Mouse (Mus musculus) heart, adult 2 months (tissue): ENCODE measurements around the gene Jakmip3. TPM values are rescaled to one million over a fixed set of nuclear protein-coding genes. Genes with fewer than 3 reads are reported as not detected.

ENCODE experiments used
- DNase-seq, 2 experiments: peaks; one replicate each; pipeline ENCODE4 v3.0.0; 2021
- H3K27ac ChIP-seq: fragments of 200-600 bp; 2 replicates; pipeline ENCODE4 v1.8.1; 2022
- H3K27me3 ChIP-seq: fragments of 200-500 bp; 2 replicates; pipeline ENCODE4 v1.6.1; 2012; ENCODE audit warnings: mild to moderate bottlenecking, low read length, inconsistent platforms, mixed read lengths; ENCODE audit not compliant: control insufficient read depth, insufficient read depth
- H3K36me3 ChIP-seq: fragments of 200-500 bp; 2 replicates; pipeline ENCODE4 v1.6.1; 2012; ENCODE audit warnings: low read length, inconsistent platforms; ENCODE audit not compliant: control insufficient read depth, insufficient read depth
- H3K4me1 ChIP-seq: fragments of 200-500 bp; 2 replicates; pipeline ENCODE4 v1.6.1; 2011; ENCODE audit warnings: low read length; ENCODE audit not compliant: control insufficient read depth, insufficient read depth
- H3K4me3 ChIP-seq: fragments of 200-600 bp; 2 replicates; pipeline ENCODE4 v1.8.1; 2022
- H3K79me2 ChIP-seq: fragments of 200-500 bp; replicated peaks from 2 replicates; pipeline ENCODE4 v1.6.1; 2012; ENCODE audit warnings: mild to moderate bottlenecking, inconsistent platforms, low read length, moderate library complexity, mixed read lengths; ENCODE audit not compliant: control insufficient read depth, insufficient read depth
- H3K9ac ChIP-seq: fragments of 200-500 bp; 2 replicates; pipeline ENCODE4 v1.6.1; 2012; ENCODE audit warnings: low read depth, mild to moderate bottlenecking, control low read depth, inconsistent platforms, low read length, mixed read lengths
- CTCF ChIP-seq: fragments of 200-600 bp; IDR thresholded peaks from 2 replicates; pipeline ENCODE4 v1.8.1; 2022; ENCODE audit warnings: antibody characterized with exemption, mild to moderate bottlenecking, moderate library complexity
- EP300 ChIP-seq: fragments of 200-500 bp; IDR thresholded peaks from 2 replicates; pipeline ENCODE4 v1.6.1; 2011; ENCODE audit warnings: low read depth, low read length, control low read depth; ENCODE audit not compliant: insufficient read depth
- POLR2A ChIP-seq: fragments of 200-500 bp; IDR thresholded peaks from 2 replicates; pipeline ENCODE4 v1.6.1; 2011; ENCODE audit warnings: mild to moderate bottlenecking, low read depth, low read length, control low read depth; ENCODE audit not compliant: insufficient read depth
- WGBS: fragments of 180-500 bp; shearing (Covaris S2); methylation state at CpG from one replicate; pipeline ENCODE4 v1.1.7; 2018; 5-methylcytosine and 5-hydroxymethylcytosine counted together
- intact Hi-C: fragments of 180-260 bp; cut with DNase I; formaldehyde crosslinking; loops from one replicate; pipeline ENCODE4 v1.15.1; 2025
- polyA plus RNA-seq: library from polyadenylated mRNA; depleted of rRNA; stranded (reverse); fragments of >200 nt; gene quantifications from 2 replicates; pipeline ENCODE4 v1.2.3, GENCODE M21; 2012; rRNA removed
- total RNA-seq, 2 experiments: library from RNA; stranded (reverse); gene quantifications; 2 replicates each; pipeline ENCODE4 v1.2.3; 2021

Jakmip3 gene
- total and polyA plus RNA-seq, 3 experiments = 0.13 to 0.16 (median 0.14) TPM

DNA sequence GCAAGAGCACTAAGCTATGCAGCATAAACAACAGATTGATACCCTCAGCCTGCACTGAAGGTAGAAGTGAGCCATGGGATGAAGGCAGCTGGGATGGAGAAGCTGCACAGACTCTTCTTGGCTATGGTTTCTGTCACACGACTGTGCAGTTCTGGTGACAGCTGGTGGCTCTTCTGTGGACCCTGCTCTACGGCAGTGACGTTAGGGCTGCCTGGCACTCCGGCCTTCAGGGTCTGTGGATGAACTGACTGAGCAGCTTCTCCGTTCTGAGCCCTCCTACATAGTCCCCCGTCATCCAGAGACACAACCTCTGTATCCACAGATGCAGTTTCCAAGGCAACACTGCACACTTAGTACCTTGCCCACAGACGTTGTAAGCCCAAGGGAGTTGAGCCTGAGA, 186.0 kb downstream of the Jakmip3 start:
- Histone ChIP-seq H3K79me2 (no peaks in the 10 kb centered on the region), H3K27ac (no peak overlapping the region), H3K4me1 (no peaks in the 10 kb centered on the region), H3K27me3 (no peaks in the 10 kb centered on the region), H3K9ac (no peak overlapping the region), H3K36me3 (no peaks in the 10 kb centered on the region), H3K4me3 (no peak overlapping the region)
- no peak for TF ChIP-seq CTCF
- TF ChIP-seq EP300 = no peak
- no peak for TF ChIP-seq POLR2A
- no peak for DNase-seq
- 82% methylated on average over 7 of the region's 7 CpGs for WGBS
- intact Hi-C loops = loop anchor here (5.0 to 10.0 kb wide), 2 partner anchors 41 to 358 kb away; no protein-coding TSS in a partner anchor

GRCm38 (mm10) chr7:139128994-139129393, 188.5 kb downstream of the Jakmip3 start:
- Histone ChIP-seq H3K4me1 (peaks cover 2% of the 10 kb centered on the region; the same call in 1 of the 2 replicates), H3K36me3 (no peaks in the 10 kb centered on the region), H3K27ac (no peak overlapping the region), H3K79me2 (no peaks in the 10 kb centered on the region), H3K27me3 (no peaks in the 10 kb centered on the region), H3K9ac (no peak overlapping the region), H3K4me3 (no peak overlapping the region)
- no peak for DNase-seq
- no peak for TF ChIP-seq POLR2A
- TF ChIP-seq EP300 = no peak
- no peak for TF ChIP-seq CTCF
- 85% methylated on average over 4 of the region's 4 CpGs for WGBS
- intact Hi-C loops = loop anchor here (5.0 to 10.0 kb wide), 2 partner anchors 38 to 356 kb away; no protein-coding TSS in a partner anchor

GRCm38 (mm10) chr7:139130361-139130760, 189.8 kb downstream of the Jakmip3 start:
- H3K79me2 ChIP-seq = no peaks in the 10 kb centered on the region
- H3K9ac ChIP-seq = no peak overlapping the region
- H3K4me3 ChIP-seq = no peak overlapping the region
- 77% methylated on average over 6 of the region's 6 CpGs for WGBS
- intact Hi-C loops = no loop called here
- TF ChIP-seq CTCF (no peak), POLR2A (no peak), EP300 (no peak)
- H3K27ac ChIP-seq = no peak overlapping the region
- H3K4me1 ChIP-seq = peaks cover 4% of the 10 kb centered on the region; the same call in 1 of the 2 replicates
- H3K36me3 ChIP-seq = no peaks in the 10 kb centered on the region
- DNase-seq = no peak
- no peaks in the 10 kb centered on the region for H3K27me3 ChIP-seq

DNA sequence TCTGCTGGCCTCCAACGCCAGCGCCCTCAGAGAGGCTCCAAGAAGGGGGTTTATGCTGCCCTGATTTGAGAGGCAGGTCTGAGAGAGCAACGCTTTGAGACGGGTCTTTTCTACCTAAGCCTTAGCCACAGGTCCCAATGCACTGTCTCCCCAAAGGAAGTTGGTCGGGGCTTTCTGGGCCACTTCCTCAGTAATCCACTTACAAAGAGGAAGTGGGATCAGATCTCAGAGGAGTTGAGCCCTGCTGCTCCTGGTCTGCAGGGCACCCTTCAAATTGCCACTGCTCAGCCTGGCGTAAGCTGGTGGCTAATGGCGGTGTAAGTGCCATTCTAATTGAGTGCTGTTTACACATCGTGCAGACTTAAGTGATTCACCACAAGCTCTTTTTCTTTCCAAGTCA, 191.0 kb downstream of the Jakmip3 start:
- Histone ChIP-seq H3K4me1 (peaks cover 5% of the 10 kb centered on the region; the same call in 1 of the 2 replicates), H3K4me3 (no peak overlapping the region), H3K36me3 (no peaks in the 10 kb centered on the region), H3K27me3 (no peaks in the 10 kb centered on the region), H3K79me2 (no peaks in the 10 kb centered on the region), H3K9ac (no peak overlapping the region), H3K27ac (no peak overlapping the region)
- intact Hi-C loops = no loop called here
- DNase-seq = no peak
- 61% methylated on average over 8 of the region's 8 CpGs for WGBS
- TF ChIP-seq POLR2A = no peak
- TF ChIP-seq CTCF = no peak
- no peak for TF ChIP-seq EP300

DNA sequence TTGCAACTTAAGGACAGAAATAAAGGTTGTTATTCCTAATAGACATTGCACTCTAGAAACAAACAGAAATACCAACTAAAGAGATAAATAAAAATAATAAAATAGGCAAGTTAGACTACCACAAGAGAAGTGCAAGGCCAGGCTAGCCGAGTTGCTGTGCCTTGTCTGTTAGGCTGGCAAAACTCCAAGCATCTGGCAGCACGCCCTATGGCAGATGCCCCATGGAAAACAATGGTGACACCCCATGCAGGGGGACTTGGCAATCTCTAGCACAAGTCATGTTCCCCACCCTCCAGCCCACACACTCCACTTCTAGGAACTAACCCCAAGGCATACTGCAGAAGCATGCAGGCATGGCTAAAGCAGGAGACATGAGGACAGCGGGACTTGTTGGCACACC, 192.9 kb downstream of the Jakmip3 start:
- intact Hi-C loops = no loop called here
- no peaks in the 10 kb centered on the region for H3K27me3 ChIP-seq
- peaks cover 5% of the 10 kb centered on the region; the same call in 1 of the 2 replicates for H3K4me1 ChIP-seq
- 45% methylated on average over 3 of the region's 3 CpGs for WGBS
- H3K9ac ChIP-seq = no peak overlapping the region
- no peaks in the 10 kb centered on the region for H3K79me2 ChIP-seq
- no peaks in the 10 kb centered on the region for H3K36me3 ChIP-seq
- no peak overlapping the region for H3K27ac ChIP-seq
- TF ChIP-seq EP300 (no peak), CTCF (no peak), POLR2A (no peak)
- no peak overlapping the region for H3K4me3 ChIP-seq
- peak; percentile 33 to 48 for DNase-seq

Other genes with a start within 250 kb of the Jakmip3 start
- 10 to 100 TPM; 37.7 to 42.4 TPM for gene Ppp2r2d, start 94.7 kb upstream of the Jakmip3 start, total RNA-seq
- gene Ppp2r2d, start 94.7 kb upstream of the Jakmip3 start, polyA plus RNA-seq = 18.2 and 30.2 TPM in 2 replicates
- gene Mapk1ip1, start 94.5 kb upstream of the Jakmip3 start, total RNA-seq = 10 to 100 TPM; 18.4 to 22.4 TPM
- 65.6 and 72.4 TPM in 2 replicates for gene Mapk1ip1, start 94.5 kb upstream of the Jakmip3 start, polyA plus RNA-seq
- 100 to 1,000 TPM; 270 to 401 TPM for gene Bnip3, start 31.2 kb upstream of the Jakmip3 start, total RNA-seq
- gene Bnip3, start 31.2 kb upstream of the Jakmip3 start, polyA plus RNA-seq = 48.7 and 100 TPM in 2 replicates
- 1 to 10 TPM; 2.8 to 3.9 TPM for gene Dpysl4, start 145.3 kb downstream of the Jakmip3 start, total RNA-seq
- 10.5 and 11.0 TPM in 2 replicates for gene Dpysl4, start 145.3 kb downstream of the Jakmip3 start, polyA plus RNA-seq